Mouse (Mus musculus) forebrain, embryonic 11.5 days (tissue): ENCODE data around the gene Arrdc5. TPM values are rescaled to one million over a fixed set of nuclear protein-coding genes. Genes with fewer than 3 reads are reported as not detected.

Experiments used
- ATAC-seq: fragments of 200-750 bp; cut with Nextera tagmentation; replicated peaks from 2 replicates; pipeline ENCODE4 v1.8.0; 2017; ENCODE audit warnings: moderate TSS enrichment; ENCODE audit not compliant: low FRiP score
- DNase-seq: peaks from one replicate; pipeline ENCODE4 v3.0.0-alpha.2; 2017; ENCODE audit warnings: low spot score
- H3K27ac ChIP-seq: fragments of 300-500 bp; sonication (generic); 2 replicates; pipeline ENCODE4 v1.5.1; 2014; ENCODE audit warnings: low read depth, low read length
- H3K27me3 ChIP-seq: fragments of 300-500 bp; sonication (generic); 2 replicates; pipeline ENCODE4 v1.6.1; 2014; ENCODE audit warnings: mild to moderate bottlenecking, low read length, mixed read lengths; ENCODE audit not compliant: control insufficient read depth, insufficient read depth
- H3K36me3 ChIP-seq: fragments of 300-500 bp; sonication (generic); 2 replicates; pipeline ENCODE4 v1.6.1; 2014; ENCODE audit warnings: mild to moderate bottlenecking, low read length, moderate library complexity, mixed read lengths; ENCODE audit not compliant: control insufficient read depth, insufficient read depth
- H3K4me1 ChIP-seq: fragments of 300-500 bp; sonication (generic); replicated peaks from 2 replicates; pipeline ENCODE4 v1.6.1; 2014; ENCODE audit warnings: low read length, mixed read lengths; ENCODE audit not compliant: control insufficient read depth, insufficient read depth
- H3K4me2 ChIP-seq: fragments of 300-500 bp; sonication (generic); 2 replicates; pipeline ENCODE4 v1.6.1; 2014; ENCODE audit warnings: low read depth, mild to moderate bottlenecking, low read length, moderate library complexity, mixed read lengths; ENCODE audit not compliant: severe bottlenecking
- H3K4me3 ChIP-seq: fragments of 300-500 bp; sonication (generic); 2 replicates; pipeline ENCODE4 v1.5.1; 2014; ENCODE audit warnings: low read depth, low read length
- H3K9ac ChIP-seq: fragments of 300-500 bp; sonication (generic); 2 replicates; pipeline ENCODE4 v1.6.1; 2014; ENCODE audit warnings: low read length
- H3K9me3 ChIP-seq: fragments of 300-500 bp; sonication (generic); 2 replicates; pipeline ENCODE4 v1.6.1; 2016; ENCODE audit warnings: low read length, mixed read lengths; ENCODE audit not compliant: control insufficient read depth
- WGBS: fragments of 180-500 bp; shearing (Covaris S2); extraction: QIAGEN DNeasy Blood & Tissue Kit; methylation state at CpG from one replicate; pipeline ENCODE4 v1.1.7; 2014; 5-methylcytosine and 5-hydroxymethylcytosine counted together
- polyA plus RNA-seq: library from polyadenylated mRNA; unstranded; fragments of >200 nt; fragmentation: Nextera tagmentation; extraction: Ambion mirVana; gene quantifications from 2 replicates; pipeline ENCODE4 v1.2.1, GENCODE M21; 2014

Arrdc5 gene
- polyA plus RNA-seq, 1 experiment from 2014 or later = not detected

- Histone ChIP-seq H3K4me3 (no peak overlapping the region), H3K9ac (no peak overlapping the region), H3K9me3 (no peaks in the 10 kb centered on the region), H3K27ac (no peak overlapping the region), H3K27me3 (no peaks in the 10 kb centered on the region), H3K4me2 (no peak overlapping the region), H3K4me1 (peaks cover 4% of the 10 kb centered on the region; the same call in 1 of the 2 replicates), H3K36me3 (no peaks in the 10 kb centered on the region)
- ATAC-seq (no peak), DNase-seq (no peak)
- 78% methylated on average over 1 of the region's 1 CpGs for WGBS
These were observed 3.9 kb downstream of the Arrdc5 start for GRCm38 (mm10) chr17:56296201-56296600.

GRCm38 (mm10) chr17:56294241-56294640 is 5.8 kb downstream of the Arrdc5 start:
- no peaks in the 10 kb centered on the region for H3K36me3 ChIP-seq
- H3K9me3 ChIP-seq = no peaks in the 10 kb centered on the region
- H3K4me3 ChIP-seq = no peak overlapping the region
- no peak overlapping the region for H3K9ac ChIP-seq
- H3K27me3 ChIP-seq = no peaks in the 10 kb centered on the region
- DNase-seq (no peak), ATAC-seq (no peak)
- no peak overlapping the region for H3K4me2 ChIP-seq
- peaks cover 18% of the 10 kb centered on the region for H3K4me1 ChIP-seq
- no peak overlapping the region for H3K27ac ChIP-seq
- 90% methylated on average over 19 of the region's 19 CpGs for WGBS

- H3K36me3 ChIP-seq = no peaks in the 10 kb centered on the region
- peaks cover 20% of the 10 kb centered on the region for H3K4me1 ChIP-seq
- WGBS = 68% methylated on average over 1 of the region's 1 CpGs
- no peak overlapping the region for H3K4me2 ChIP-seq
- DNase-seq = no peak
- no peak overlapping the region for H3K9ac ChIP-seq
- no peak overlapping the region for H3K4me3 ChIP-seq
- H3K27ac ChIP-seq = no peak overlapping the region
- no peaks in the 10 kb centered on the region for H3K9me3 ChIP-seq
- ATAC-seq = no peak
- H3K27me3 ChIP-seq = no peaks in the 10 kb centered on the region
These were observed 6.8 kb downstream of the Arrdc5 start for GRCm38 (mm10) chr17:56293291-56293690.

GRCm38 (mm10) chr17:56292531-56293222 is 7.4 kb downstream of the Arrdc5 start, which contains the start of gene Plin3:
TSS of gene Plin3 (minus strand) at chr17:56292873.
- no peak within 1 kb of the TSS for H3K4me3 ChIP-seq
- H3K4me1 ChIP-seq = peaks cover 23% of the 10 kb centered on the region
- no peaks in the 10 kb centered on the region for H3K9me3 ChIP-seq
- H3K36me3 ChIP-seq = no peaks in the 10 kb centered on the region
- WGBS = 93% methylated on average over 4 of the region's 4 CpGs
- no peak within 1 kb of the TSS; the same call in 1 of the 2 replicates for H3K9ac ChIP-seq
- H3K27me3 ChIP-seq = no peaks in the 10 kb centered on the region
- DNase-seq (no peak), ATAC-seq (no peak)
- peak within 1 kb of the TSS; percentile 88; the same call in 1 of the 2 replicates for H3K27ac ChIP-seq
- no peak within 1 kb of the TSS for H3K4me2 ChIP-seq

- no peaks in the 10 kb centered on the region for H3K36me3 ChIP-seq
- H3K9ac ChIP-seq = no peak overlapping the region; the same call in 1 of the 2 replicates
- no peaks in the 10 kb centered on the region for H3K27me3 ChIP-seq
- DNase-seq = no peak
- 61% methylated on average over 7 of the region's 7 CpGs for WGBS
- peak overlapping the region; percentile 72; the same call in 1 of the 2 replicates for H3K4me2 ChIP-seq
- peaks cover 23% of the 10 kb centered on the region for H3K4me1 ChIP-seq
- no peak overlapping the region; the same call in 1 of the 2 replicates for H3K4me3 ChIP-seq
- no peak for ATAC-seq
- H3K9me3 ChIP-seq = no peaks in the 10 kb centered on the region
- peak overlapping the region; percentile 88; the same call in 1 of the 2 replicates for H3K27ac ChIP-seq
These were observed 8.1 kb downstream of the Arrdc5 start for GRCm38 (mm10) chr17:56291826-56292475.

DNA sequence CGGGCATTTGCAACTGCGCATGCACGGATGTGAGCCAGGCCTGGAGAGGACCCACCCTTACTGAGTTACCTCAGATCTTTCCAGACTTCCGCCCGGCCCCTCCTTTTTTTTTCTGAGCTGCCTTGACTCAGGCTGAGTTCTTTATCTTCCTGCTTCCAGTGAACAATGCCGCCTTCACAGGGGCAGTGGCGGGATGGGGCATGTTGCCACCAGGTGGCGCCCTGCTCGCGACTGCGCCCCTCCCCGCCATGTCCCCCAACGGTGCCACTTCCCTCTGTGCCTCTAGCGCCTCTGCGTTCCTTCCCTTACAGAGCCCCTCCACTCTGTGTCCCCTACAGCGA is 8.9 kb downstream of the Arrdc5 start:
- H3K27me3 ChIP-seq = no peaks in the 10 kb centered on the region
- DNase-seq = peak; percentile 94
- H3K4me1 ChIP-seq = peaks cover 23% of the 10 kb centered on the region
- whole genome bisulfite sequencing = under 1% methylated on average over 16 of the region's 16 CpGs
- H3K4me2 ChIP-seq = peak overlapping the region; percentile 72
- H3K9ac ChIP-seq = peak overlapping the region; percentile 14
- peak; percentile 86 for ATAC-seq
- peak overlapping the region; percentile 88 for H3K27ac ChIP-seq
- peak overlapping the region; percentile 39; the same call in 1 of the 2 replicates for H3K4me3 ChIP-seq
- H3K36me3 ChIP-seq = no peaks in the 10 kb centered on the region
- H3K9me3 ChIP-seq = no peaks in the 10 kb centered on the region

DNA sequence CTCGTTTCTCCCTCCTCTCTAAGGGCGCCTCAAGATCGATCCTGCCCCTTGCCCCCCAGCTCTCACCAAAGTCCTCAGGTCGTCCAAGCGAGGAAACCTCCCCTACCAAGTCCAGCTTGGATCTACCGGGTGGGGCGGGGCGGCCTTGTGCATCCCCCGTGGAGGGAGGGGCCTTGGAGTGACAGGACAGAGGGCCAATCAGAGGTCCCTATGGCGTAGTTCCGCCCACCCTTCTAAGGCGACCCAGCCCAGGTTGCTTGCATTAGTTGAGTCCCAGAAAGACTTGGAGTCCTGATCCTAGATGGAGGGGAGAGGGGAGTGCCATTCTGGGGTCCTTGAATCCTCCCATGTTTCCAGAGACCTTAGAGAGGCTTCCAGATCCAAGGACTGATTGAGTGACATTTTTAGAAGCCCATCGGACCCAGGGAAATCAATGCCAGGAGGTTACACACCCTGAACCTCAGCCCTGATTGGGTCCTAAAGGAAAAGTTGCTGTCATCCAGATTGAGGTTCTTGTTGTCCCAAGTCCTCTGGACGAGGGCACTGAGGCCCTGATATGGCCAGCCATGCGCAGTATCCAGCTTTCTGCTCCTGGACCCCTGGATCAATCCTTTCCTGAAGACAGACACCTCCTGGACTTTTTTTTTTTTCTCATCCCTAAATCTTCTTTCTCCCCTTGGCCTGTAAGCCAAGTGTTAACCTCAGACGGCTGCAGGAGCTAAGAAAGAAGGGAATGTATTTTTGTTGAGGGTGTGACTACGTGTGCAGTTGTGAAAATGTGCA is 9.5 kb downstream of the Arrdc5 start:
- peak; percentile 83 for ATAC-seq
- H3K36me3 ChIP-seq = no peaks in the 10 kb centered on the region; the same call in 1 of the 2 replicates
- H3K27ac ChIP-seq = peak overlapping the region; percentile 88
- H3K9ac ChIP-seq = peak overlapping the region; percentile 59
- H3K4me3 ChIP-seq = peak overlapping the region; percentile 39
- peak overlapping the region; percentile 72 for H3K4me2 ChIP-seq
- H3K4me1 ChIP-seq = peaks cover 23% of the 10 kb centered on the region
- H3K9me3 ChIP-seq = no peaks in the 10 kb centered on the region
- 3% methylated on average over 17 of the region's 17 CpGs for WGBS
- H3K27me3 ChIP-seq = no peaks in the 10 kb centered on the region
- peak; percentile 94 for DNase-seq
